In genomic region chr2:62684989-62685595, GRCm38 (mm10) we compare ENCODE assay signal across 17 mouse cellular contexts. TPM values are rescaled to one million over a fixed set of nuclear protein-coding genes. Genes with fewer than 3 reads are reported as not detected.
A peak's percentile ranks its signal among the peaks of the same experiment; 100 is the strongest.
DNase-seq lines count a peak whose midpoint lies in the region; ATAC-seq and TF ChIP-seq lines count a peak whose summit lies in the region.
"Had no signal": no experiment of that assay in that cellular context is flagged by ENCODE, and none has a peak within 500 bp of the region (broad histone marks: within the 10 kb centered on the region; RNA-seq: fewer than 3 reads in every experiment).

No protein-coding gene starts in this region.

- H3K4me3 ChIP-seq in kidney, adult 2 months (ENCODE audit: insufficient read depth, low read depth, low read length): no peak overlapping the region
- H3K4me3 ChIP-seq: heart, embryonic 15.5 days; limb, embryonic 13.5 days; lung, embryonic 15.5 days had no signal

- H3K27ac ChIP-seq in kidney, adult 2 months (ENCODE audit: insufficient read depth, low read depth, low read length): no peak overlapping the region
- H3K27ac ChIP-seq: heart, embryonic 15.5 days; limb, embryonic 13.5 days; lung, embryonic 15.5 days had no signal

- no peaks in the 10 kb centered on the region for H3K4me1 ChIP-seq in kidney, adult 2 months (ENCODE audit: control insufficient read depth, insufficient read depth, low read length)
- H3K4me1 ChIP-seq: heart, embryonic 15.5 days; limb, embryonic 13.5 days; lung, embryonic 15.5 days had no signal

- no peak for TF ChIP-seq CTCF in kidney, adult 2 months (conservative IDR thresholded peaks at IDR 0.05; ENCODE audit: insufficient read depth, insufficient read length, low read depth, low read length)

- TF ChIP-seq POLR2A in kidney, adult 2 months (IDR thresholded peaks at IDR 0.05; ENCODE audit: low read depth, low read length): no peak

- DNase-seq in kidney, adult 2 months: peak; percentile 7
- no peak for DNase-seq in kidney, postnatal 10 days
- DNase-seq in 416B (ENCODE audit: low read depth): peak; percentile 65
- DNase-seq in R1 (ENCODE audit: low read depth, low spot score): peak; percentile 21
- DNase-seq in cerebellum, adult 9-11 months: no peak
- no peak for DNase-seq in urinary bladder, postnatal 25 days (ENCODE audit: low spot score)
- DNase-seq in ovary, postnatal 36 days (ENCODE audit: low spot score): no peak
- DNase-seq: B cell, adult 2 months; cerebellum, adult 18-20 months; heart, adult 11 months; right cerebral cortex, postnatal 4 days; thymus, postnatal 25 days had no signal

- peak; percentile 87 for ATAC-seq in megakaryocyte, adult 5-6 weeks (ENCODE audit: poor library complexity, severe bottlenecking)
- ATAC-seq: hindbrain, embryonic 16.5 days had no signal

- no peaks in the 10 kb centered on the region for H3K36me3 ChIP-seq in kidney, adult 2 months (ENCODE audit: control insufficient read depth, insufficient read depth, low read length)
- H3K36me3 ChIP-seq: heart, embryonic 15.5 days; limb, embryonic 13.5 days; lung, embryonic 15.5 days had no signal

- H3K27me3 ChIP-seq in kidney, adult 2 months (replicated peaks; ENCODE audit: control insufficient read depth, insufficient read depth, low read length): no peaks in the 10 kb centered on the region
- H3K27me3 ChIP-seq: heart, embryonic 15.5 days; limb, embryonic 13.5 days; lung, embryonic 15.5 days had no signal

- WGBS in kidney, adult 2 months: 45% methylated on average over 3 of the region's 3 CpGs

RNA-seq across cellular contexts. Expression of gene Gca, which starts 21.0 kb away (rescaled TPM):
- polyA plus RNA-seq in kidney, adult 2 months (2012; rRNA removed): 14.9 and 20.1 TPM in 2 replicates
- 22.8 and 31.9 TPM in 2 replicates for total RNA-seq in megakaryocyte, adult 5-6 weeks (2015)
- total RNA-seq in megakaryocyte, adult 5-6 weeks (2017): 12.0 and 13.7 TPM in 2 replicates

RNA-seq across cellular contexts. Expression of gene Ifih1, which starts 39.0 kb away (rescaled TPM):
- 4.4 and 5.0 TPM in 2 replicates for polyA plus RNA-seq in kidney, adult 2 months (2012; rRNA removed)
- 20.2 and 23.3 TPM in 2 replicates for total RNA-seq in megakaryocyte, adult 5-6 weeks (2015)
- total RNA-seq in megakaryocyte, adult 5-6 weeks (2017): 24.7 and 27.7 TPM in 2 replicates

Comparison
In these comparisons a context has a peak if more than half of its experiments do, and no peak if none do; other contexts are left out.
1. DNase-seq: peak in kidney, adult 2 months (single experiment), 416B (single experiment) and R1 (single experiment); none in kidney, postnatal 10 days (single experiment), cerebellum, adult 9-11 months (single experiment), urinary bladder, postnatal 25 days (single experiment) and ovary, postnatal 36 days (single experiment).